Mouse (Mus musculus) ES-Bruce4 (cell line): ENCODE measurements around the gene Pkdcc. TPM values are rescaled to one million over a fixed set of nuclear protein-coding genes. Genes with fewer than 3 reads are reported as not detected.

Experiments
- H3K27ac ChIP-seq: 2 replicates; pipeline ENCODE4 v1.5.1; 2012; ENCODE audit warnings: low read length, inconsistent platforms; ENCODE audit not compliant: insufficient read depth
- H3K27me3 ChIP-seq: 2 replicates; pipeline ENCODE4 v1.6.1; 2012; ENCODE audit warnings: mild to moderate bottlenecking, low read length, inconsistent platforms; ENCODE audit not compliant: control insufficient read depth, poor library complexity, insufficient read depth, severe bottlenecking
- H3K36me3 ChIP-seq: 2 replicates; pipeline ENCODE4 v1.6.1; 2012; ENCODE audit warnings: inconsistent platforms, mild to moderate bottlenecking, low read length, moderate library complexity; ENCODE audit not compliant: control insufficient read depth, poor library complexity, insufficient read depth, severe bottlenecking
- H3K4me1 ChIP-seq: one replicate; pipeline ENCODE4 v1.8.1; 2011; ENCODE audit warnings: low read length; ENCODE audit not compliant: control insufficient read depth, insufficient read depth
- H3K4me3 ChIP-seq: 2 replicates; pipeline ENCODE4 v1.5.1; 2011; ENCODE audit warnings: low read depth, mild to moderate bottlenecking, low read length
- H3K9ac ChIP-seq: 2 replicates; pipeline ENCODE4 v1.6.1; 2012; ENCODE audit warnings: low read depth, mild to moderate bottlenecking, inconsistent platforms; ENCODE audit not compliant: poor library complexity, severe bottlenecking
- H3K9me3 ChIP-seq: replicated peaks from 2 replicates; pipeline ENCODE4 v1.6.1; 2012; ENCODE audit warnings: mild to moderate bottlenecking, low read length, inconsistent platforms; ENCODE audit not compliant: control insufficient read depth, poor library complexity, insufficient read depth, severe bottlenecking
- CTCF ChIP-seq: IDR thresholded peaks from one replicate; pipeline ENCODE4 v1.8.1; 2011; ENCODE audit warnings: low read depth, low read length
- EP300 ChIP-seq: IDR thresholded peaks from 2 replicates; pipeline ENCODE4 v1.6.1; 2011; ENCODE audit warnings: low read depth, low read length; ENCODE audit not compliant: insufficient read depth
- POLR2A ChIP-seq: IDR thresholded peaks from one replicate; pipeline ENCODE4 v1.8.1; 2011; ENCODE audit warnings: low read length; ENCODE audit not compliant: insufficient read depth
- polyA plus RNA-seq: library from polyadenylated mRNA; stranded (reverse); fragments of >200 nt; gene quantifications from 2 replicates; pipeline ENCODE4 v1.2.4, GENCODE M21; 2011; ENCODE audit warnings: low read depth; ENCODE audit not compliant: missing spikeins, insufficient read depth, insufficient read length

The Pkdcc gene
- polyA plus RNA-seq, 1 experiment: 12.3 TPM

- Histone ChIP-seq H3K36me3 (no peaks in the 10 kb centered on the region), H3K4me3 (no peak overlapping the region), H3K27me3 (peaks cover 5% of the 10 kb centered on the region; the same call in 1 of the 2 replicates), H3K9ac (no peak overlapping the region), H3K27ac (no peak overlapping the region), H3K9me3 (no peaks in the 10 kb centered on the region), H3K4me1 (no peaks in the 10 kb centered on the region)
- TF ChIP-seq EP300 (no peak), POLR2A (no peak), CTCF (no peak)
Measured at GRCm38 (mm10) chr17:83220954-83221538, 6.0 kb downstream of the Pkdcc start.

DNA sequence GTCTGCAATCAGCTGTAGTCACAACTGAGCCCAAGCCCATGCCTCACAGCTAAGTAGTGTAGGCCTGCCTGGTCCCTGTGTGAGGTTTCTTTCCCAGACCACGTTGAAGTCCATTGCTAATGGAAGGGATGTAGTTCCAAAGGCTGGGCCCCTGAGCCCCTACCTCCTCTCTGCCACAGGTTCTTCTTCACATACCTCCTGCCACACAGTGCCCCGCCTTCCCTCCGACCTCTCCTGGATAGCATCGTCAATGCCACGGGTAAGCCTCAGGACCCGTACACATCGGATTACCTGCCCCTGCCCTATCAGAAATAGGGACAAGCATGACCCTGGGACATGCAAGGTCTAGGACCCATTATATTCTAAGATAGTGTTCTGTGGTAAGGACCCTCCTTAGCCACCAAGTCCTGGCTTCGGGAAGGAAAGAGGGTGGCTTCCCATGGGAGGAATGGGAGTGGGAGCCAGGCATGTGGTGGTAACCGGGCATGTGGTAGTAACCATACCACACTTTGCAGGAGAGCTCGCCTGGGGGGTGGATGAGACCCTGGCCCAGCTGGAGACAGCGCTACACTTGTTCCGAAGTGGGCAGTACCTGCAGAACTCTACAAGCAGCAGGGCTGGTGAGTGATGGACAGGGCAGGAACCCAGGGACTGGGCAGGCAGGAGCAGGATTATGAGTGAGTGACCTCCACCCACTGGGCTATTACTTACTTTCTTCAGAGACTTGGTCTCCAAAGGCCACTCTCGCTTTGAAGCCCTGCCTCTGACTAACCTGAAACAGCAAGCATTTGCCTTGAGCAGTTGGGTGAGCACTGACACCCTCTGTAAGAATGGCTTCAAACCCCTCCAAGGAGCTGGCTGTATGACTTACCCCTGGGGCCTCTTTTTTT is 6.8 kb downstream of the Pkdcc start:
- Histone ChIP-seq H3K36me3 (no peaks in the 10 kb centered on the region), H3K4me1 (no peaks in the 10 kb centered on the region), H3K27ac (no peak overlapping the region), H3K9ac (no peak overlapping the region), H3K9me3 (no peaks in the 10 kb centered on the region), H3K27me3 (no peaks in the 10 kb centered on the region), H3K4me3 (no peak overlapping the region)
- TF ChIP-seq EP300 (no peak), CTCF (no peak), POLR2A (no peak)

DNA sequence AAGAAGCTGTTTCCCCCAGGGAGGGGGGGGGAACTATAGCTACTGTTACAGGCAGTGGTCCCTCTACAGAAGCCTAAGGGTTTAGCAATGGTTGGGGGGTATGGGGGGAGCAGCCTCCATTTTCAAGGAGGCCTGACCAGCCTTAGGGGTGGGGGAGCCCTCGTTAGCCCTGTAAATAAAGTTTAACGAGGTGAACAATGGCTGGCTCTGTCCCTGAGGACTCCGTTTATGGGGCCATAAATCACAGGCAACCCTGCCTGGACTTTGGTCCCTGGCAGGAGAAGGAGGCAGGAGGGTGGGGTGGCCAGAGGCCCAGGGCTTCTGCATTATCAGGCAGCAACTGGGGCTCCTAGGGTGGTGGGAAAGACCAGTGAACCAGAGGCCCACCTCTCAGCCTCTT is 7.6 kb downstream of the Pkdcc start:
- Histone ChIP-seq H3K9me3 (no peaks in the 10 kb centered on the region), H3K36me3 (no peaks in the 10 kb centered on the region), H3K27me3 (no peaks in the 10 kb centered on the region), H3K4me3 (no peak overlapping the region), H3K27ac (no peak overlapping the region), H3K9ac (no peak overlapping the region), H3K4me1 (no peaks in the 10 kb centered on the region)
- TF ChIP-seq CTCF: no peak

GRCm38 (mm10) chr17:83224451-83224971 is 9.4 kb downstream of the Pkdcc start:
- H3K4me1 ChIP-seq: no peaks in the 10 kb centered on the region
- H3K9me3 ChIP-seq: no peaks in the 10 kb centered on the region
- no peak overlapping the region for H3K9ac ChIP-seq
- no peak overlapping the region for H3K27ac ChIP-seq
- peak overlapping the region; percentile 52 for H3K4me3 ChIP-seq
- H3K27me3 ChIP-seq: no peaks in the 10 kb centered on the region
- H3K36me3 ChIP-seq: no peaks in the 10 kb centered on the region
- no peak for TF ChIP-seq EP300

DNA sequence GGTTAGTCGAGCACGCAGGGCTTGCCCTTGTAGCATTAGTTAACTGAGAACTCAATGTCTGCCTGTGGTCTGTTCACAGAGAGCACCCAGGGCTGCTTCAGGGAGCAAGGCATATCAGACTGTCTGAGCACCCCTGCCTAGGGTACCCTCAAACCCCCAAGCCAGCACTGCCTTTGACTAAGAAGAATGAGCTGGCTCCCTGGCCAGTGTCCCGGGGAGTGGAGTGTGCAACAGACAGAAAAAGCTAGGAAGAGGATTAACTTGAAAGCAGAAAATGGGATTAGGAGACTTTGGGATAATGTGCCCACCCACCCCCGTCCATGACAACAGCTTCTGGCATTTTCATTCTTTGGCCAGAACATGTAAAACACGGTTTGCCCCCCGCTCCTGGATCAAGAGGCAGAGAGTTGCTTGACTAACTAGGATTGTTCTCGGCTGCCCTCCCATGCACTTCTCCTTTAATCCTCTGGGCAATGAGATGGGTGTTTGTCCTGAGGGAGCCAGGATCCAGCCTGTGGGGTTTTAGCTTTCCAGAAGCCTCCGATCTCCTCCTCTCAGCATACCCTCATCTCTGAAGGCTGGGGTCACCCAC is 11.4 kb downstream of the Pkdcc start:
- Histone ChIP-seq H3K9ac (no peak overlapping the region), H3K4me1 (no peaks in the 10 kb centered on the region), H3K9me3 (no peaks in the 10 kb centered on the region), H3K27me3 (no peaks in the 10 kb centered on the region), H3K27ac (no peak overlapping the region), H3K36me3 (no peaks in the 10 kb centered on the region), H3K4me3 (no peak overlapping the region)
- no peak for TF ChIP-seq CTCF
- no peak for TF ChIP-seq EP300
- no peak for TF ChIP-seq POLR2A

DNA sequence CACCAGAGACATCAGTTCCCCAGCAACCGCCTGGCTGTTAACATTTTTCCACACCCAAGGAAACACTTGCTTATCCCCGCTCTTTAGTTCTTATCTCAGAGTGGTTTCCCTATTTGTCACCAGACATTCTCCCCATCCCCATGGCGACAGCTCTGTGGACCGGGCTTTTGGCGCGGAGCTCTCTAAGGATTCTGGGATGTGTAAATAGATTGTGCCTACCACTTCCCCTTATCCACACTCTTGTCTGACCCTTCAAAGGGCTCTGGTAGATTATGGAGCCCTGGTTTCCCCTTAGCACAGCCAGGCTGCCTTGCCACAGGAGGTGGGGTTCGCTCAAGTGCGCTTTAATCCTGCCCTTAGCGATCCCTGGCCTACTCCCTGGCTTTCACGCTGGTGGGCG is 16.3 kb downstream of the Pkdcc start:
- Histone ChIP-seq H3K36me3 (no peaks in the 10 kb centered on the region), H3K27me3 (no peaks in the 10 kb centered on the region), H3K4me3 (peak overlapping the region; percentile 5; the same call in 1 of the 2 replicates), H3K27ac (no peak overlapping the region), H3K9me3 (no peaks in the 10 kb centered on the region), H3K9ac (peak overlapping the region; percentile 7), H3K4me1 (no peaks in the 10 kb centered on the region)
- no peak for TF ChIP-seq CTCF
- no peak for TF ChIP-seq EP300
- TF ChIP-seq POLR2A: no peak
